Mouse (Mus musculus): ENCODE measurements around the gene Sptlc2.

Gene Sptlc2

DNA sequence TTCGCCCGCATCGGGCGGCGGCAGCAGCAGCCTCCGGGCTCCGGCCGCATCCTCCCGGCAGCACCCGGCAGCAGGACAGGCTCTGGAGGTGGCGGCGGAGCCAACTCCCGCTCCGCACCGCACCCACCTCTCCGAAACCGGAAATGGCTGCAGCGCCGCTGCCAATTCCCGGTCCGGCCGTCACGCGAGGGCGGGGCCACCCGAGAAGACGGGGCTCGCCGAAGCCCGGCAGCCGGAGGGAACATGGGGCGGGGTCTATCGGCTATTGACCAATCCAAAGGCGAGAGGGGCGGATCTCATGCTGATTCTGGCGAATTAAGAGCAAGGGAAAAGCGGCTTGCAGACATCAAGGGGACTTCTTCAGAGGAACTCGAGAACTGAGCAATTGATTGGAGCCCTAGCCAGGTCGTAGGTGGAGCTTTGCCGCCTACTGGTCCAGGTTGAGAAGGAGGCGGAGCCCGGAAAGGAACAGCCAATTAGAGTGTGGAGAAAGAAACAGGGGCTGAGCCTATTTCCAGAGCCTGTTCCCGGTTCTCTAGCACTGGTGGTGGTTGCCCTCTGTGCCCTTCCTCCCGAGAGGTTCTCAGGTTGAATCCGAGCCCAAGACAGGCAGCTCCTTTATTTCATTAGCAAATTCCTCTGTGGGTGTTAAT is at the start of gene Sptlc2:
TSS of gene Sptlc2 (minus strand) at position 234 of the 653 bp plus-strand sequence.
- DNase-seq (ENCODE audit: low read depth, low spot score), result peak; percentile 98

DNA sequence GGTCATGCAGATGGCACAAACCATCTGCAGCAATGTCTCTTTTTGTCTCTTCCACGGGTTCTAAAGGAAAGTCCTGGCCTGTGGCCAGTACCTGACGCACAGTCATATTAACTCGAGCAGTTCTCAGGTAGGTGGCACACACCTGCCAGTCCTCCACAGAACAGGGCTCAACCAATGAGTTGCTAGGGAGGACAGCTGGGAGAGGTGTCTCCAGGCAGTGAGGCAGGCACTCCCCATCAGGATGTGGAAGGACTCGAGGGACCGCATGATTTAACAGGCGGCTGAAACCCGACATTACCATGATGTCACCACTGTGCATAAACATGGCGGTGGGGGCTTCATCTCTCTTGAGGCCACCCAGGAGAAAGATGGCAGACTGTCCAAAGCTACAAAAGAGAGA is 40.7 kb upstream of the Sptlc2 start:
- DNase-seq (ENCODE audit: low read depth, low spot score), result no peak

DNA sequence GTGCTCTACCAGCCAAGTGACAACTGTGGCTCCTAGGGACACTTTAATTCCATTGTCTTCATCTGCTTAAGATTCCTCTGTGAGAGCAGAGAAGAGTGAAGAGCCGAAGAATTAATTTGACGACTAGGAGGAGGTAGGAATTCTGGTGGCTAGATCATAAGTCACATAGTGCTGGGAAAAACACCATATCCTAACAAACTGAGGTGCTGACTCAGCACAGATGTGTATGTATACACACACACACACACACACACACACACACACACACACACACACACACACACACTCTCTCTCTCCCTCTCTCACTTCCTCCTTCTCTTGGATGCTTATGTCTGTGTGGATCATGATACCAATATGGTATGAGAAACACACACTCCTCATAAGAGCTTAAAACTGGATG is 40.1 kb upstream of the Sptlc2 start:
- no peak for DNase-seq (ENCODE audit: low read depth, low spot score)

DNA sequence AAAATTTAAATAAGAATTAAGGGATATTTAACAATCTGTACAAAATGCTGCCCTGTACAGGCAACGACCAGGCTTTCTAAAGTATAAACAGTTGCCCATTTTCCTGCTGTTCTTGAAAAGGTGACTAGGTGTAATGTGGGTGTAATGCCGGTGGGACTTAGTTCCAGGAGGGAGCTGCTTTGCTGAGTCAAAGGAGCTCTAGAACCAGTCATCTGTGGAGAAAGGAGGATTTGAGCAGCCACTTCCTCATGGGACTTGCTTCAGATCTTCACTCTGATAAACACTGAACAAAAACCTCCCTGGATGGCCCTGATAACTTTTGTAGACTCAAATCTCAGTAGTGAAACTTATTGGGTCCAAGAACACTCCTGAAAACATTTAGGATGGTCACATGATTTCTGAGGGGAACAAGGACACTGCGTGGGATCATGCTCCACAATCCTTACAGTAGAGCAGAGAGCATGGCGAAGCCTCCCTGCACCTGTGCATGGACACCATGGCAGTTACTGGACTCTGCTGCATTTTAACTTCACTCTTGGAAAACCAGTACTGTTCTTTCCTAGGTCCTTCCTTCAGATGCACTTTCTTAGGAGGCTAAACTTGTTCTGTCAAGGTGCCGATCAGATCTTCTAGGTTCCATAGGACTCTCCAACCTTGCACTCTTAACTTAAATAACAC is 38.3 kb upstream of the Sptlc2 start:
- no peak for DNase-seq (ENCODE audit: low read depth, low spot score)

DNA sequence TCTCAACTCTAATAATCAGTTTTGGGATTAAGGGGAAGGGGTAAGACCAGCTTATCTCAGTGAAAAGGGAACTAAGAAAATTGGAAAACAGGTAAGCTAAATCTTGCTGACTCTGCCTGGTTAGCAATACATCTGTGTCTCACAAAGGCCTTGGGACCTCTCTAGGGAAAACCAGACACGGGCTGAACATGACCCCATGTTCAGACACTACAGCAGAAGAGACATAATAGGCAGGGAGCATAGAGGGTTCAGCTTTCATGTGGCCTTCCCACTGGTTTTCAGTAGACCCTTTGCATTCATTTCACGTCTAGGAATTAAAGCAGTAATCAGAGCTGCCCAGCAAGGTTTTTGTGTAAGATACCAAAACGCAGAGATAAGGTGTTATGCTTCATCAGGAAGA is 36.4 kb upstream of the Sptlc2 start:
- no peak for DNase-seq (ENCODE audit: low read depth, low spot score)

DNA sequence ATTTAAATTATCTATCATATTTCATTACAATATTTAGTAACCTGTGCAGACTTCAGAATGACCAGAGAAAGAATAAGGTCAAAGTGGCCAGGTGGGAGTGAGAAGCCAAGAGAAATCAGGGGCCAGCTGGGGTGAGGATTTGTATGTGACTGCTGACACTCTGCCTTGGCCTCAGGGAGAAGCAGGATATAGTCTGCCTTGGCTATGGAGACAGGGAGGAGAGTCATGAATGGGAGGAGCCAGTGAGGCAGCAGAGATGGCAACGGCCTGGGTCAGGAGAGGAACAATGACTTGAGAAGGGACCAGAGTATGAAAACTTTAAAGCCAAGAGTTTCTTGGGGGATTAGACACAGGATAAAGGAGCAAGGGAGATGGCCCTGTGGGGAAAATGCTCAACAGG is 35.5 kb upstream of the Sptlc2 start:
- no peak for DNase-seq (ENCODE audit: low read depth, low spot score)

DNA sequence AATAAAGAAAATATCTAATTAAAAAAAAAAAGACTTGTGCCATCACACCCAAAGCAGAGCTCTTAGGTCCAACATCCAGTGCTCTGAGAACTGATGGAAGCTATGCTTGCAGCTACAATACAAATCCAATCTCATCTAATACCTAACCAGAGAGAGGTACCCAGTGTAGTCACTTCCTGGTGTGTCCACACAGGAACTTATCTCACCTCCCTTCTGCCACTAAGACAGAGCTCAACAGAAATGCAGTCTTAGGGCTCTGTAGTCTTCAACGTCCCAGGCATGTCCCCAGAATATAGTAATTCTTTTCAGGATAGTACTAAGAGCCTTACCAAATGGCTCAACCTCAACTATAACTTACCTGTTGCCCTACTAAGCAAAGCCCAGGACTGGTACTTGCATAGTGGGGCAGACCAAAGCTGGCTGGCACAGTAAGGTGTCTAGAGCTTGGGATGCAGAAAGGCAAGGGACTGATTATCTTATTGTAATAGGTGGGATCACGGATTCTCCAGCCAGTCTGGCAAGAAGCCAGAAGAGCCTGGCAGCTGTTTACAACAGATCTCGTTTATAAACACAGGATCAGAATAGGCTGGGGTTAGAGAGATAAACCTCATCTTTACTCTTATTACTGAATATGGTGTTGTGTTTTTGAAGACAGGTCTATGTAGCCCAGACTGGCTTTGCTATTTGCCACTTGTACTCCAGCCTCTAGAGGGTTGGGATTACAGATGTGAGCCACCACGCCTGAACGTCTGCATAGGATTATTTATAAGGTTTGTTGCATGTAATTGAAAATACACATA is 33.8 kb upstream of the Sptlc2 start:
- DNase-seq (ENCODE audit: low read depth, low spot score), result no peak

DNA sequence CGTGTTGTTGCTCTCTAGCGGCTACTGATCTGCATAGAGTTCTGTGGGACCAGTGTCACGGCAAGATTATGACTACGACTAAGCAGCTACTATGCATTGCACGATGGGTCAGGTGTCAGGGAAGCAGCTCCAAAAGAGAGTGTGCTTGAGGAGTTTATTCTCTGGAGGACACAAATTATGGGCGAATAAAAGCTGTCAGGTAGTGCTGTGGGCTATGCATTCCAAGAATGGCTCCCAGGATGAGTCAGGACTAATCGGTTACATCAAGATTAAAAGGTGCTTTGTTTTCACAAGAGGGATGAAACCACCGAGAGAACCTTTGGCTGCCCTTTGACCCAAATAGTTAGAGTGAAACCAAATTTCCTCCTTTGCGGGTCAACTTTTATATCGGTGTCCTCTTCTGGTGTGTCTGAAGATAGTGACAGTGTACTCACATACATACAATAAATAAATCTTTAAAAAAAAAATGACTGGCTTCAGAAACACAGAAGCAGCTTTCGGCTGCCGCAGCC is 31.9 kb upstream of the Sptlc2 start:
- no peak for DNase-seq (ENCODE audit: low read depth, low spot score)

DNA sequence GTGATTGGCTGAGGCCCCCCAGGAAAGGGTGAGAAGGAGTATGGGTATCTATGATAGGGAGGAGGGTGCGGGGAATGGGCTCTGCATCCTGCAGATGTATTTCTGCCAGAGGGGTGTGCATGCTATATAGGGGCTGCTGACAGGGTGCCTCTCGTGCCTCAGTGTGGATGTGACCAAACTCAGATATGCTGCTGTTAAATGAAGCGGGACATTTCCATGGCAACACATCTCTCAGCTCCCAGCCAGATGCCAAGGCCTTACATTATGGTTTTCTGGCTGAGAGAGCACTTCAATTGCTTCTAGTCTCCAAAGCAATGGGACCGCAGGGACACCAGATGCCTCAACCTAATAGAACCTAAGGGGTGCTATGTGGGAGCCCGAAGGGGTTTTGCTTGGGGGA is 30.8 kb upstream of the Sptlc2 start:
- DNase-seq (ENCODE audit: low read depth, low spot score), result no peak

DNA sequence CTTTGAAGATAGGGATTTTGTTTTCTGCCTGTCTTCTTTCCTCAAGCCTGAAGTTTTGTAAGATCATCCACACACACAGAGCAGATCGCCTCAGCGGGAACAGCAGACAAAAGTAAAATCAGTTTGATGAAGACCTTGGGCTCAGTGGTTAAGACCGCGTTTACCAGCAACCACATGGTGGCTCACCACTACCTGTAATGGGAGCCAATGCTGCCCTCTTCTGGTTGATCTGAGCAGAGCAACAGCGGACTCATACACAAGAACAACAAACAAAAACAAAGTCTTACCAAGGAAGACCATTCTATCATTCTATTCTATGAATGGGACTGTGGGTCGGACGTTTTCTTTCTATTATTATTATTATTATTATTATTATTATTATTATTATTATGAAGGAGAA is 28.5 kb upstream of the Sptlc2 start:
- DNase-seq (ENCODE audit: low read depth, low spot score), result peak; percentile 73

DNA sequence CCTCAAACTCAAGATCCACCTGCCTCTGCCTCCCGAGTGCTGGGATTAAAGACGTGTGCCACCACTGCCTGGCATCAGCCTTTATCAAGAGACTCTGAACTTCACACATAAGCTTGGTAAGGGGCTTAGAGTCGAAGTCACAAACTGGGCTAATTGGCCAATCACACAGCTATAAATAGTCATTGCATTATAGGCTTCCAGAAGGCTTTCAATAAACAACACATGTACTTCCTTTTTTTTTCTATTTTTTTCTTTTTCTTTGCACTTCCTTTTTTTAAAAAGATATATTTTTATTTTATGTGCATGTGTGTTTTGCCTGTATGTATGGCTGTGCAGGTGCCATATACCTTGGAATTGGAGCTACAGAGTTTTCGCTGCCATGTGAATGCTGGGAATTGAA is 27.2 kb upstream of the Sptlc2 start:
- no peak for DNase-seq (ENCODE audit: low read depth, low spot score)

DNA sequence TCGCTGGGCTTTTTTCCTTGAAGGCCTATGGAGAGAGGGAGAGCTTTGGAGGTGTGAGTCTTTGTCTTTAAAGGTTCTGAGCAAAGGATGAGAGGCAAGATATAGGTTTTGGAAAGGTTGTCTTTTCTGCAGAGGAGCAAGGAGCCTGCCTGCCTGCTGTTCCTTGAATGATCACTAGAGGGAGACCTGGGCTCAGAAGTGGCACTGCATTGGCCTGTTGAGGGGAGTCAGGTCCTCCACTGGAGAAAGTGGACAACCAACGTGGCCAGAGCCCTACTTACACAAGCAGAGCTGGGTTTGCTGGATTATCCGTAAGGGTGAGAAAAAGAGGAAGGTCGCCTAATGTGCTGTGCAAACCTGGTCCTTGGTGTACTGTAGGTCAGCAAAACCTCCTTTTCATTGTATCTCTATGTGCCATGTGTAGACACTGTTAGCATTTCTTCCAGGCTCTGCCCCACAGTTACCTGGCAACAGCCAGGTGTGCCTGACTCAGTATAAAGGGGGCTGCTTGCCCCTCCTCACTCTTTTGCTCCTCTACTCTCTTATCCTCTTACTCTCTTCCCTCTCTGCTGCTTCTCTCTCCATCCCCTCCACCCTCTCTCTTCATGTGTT is 25.1 kb upstream of the Sptlc2 start:
- no peak for DNase-seq (ENCODE audit: low read depth, low spot score)

DNA sequence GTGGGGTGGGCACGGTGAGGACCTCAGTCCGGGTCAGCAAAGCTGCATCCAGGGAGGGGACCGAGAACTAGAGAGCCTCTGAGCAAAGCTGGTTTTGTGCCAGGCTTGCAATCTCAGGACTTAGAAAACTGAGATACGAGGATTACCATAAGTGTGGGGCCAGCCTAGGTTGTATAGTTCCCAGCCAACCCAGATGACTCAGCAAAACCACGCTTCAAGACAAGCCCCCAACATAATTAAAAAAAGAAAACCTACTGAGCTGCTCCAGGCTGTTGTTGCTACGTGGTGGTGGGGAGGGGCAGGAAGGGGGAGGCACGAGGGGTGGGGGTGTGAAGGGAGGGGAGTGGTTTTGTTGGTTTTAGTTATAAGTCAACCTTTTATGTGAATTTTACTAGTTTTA is 22.8 kb upstream of the Sptlc2 start:
- DNase-seq (ENCODE audit: low read depth, low spot score), result no peak

DNA sequence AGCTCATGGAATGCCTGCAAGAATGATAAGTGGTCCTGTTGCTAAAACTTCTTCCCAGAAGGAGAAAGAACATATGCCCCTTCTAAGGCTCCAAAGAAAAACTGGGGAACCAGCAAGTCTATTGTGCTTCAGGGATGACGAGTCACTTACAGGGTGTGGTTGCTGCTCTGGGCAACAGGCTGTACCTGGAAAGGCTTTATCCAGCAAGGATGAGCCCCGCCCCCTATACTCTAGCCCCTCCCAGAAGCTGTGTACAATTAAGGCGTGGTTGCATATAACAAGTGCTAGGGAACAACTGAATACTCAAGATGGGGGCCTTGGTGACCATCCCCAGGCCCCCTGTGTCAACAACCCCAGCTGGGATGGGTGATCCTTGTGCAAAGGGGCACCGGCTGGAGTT is 21.0 kb upstream of the Sptlc2 start:
- DNase-seq (ENCODE audit: low read depth, low spot score), result peak; percentile 65

DNA sequence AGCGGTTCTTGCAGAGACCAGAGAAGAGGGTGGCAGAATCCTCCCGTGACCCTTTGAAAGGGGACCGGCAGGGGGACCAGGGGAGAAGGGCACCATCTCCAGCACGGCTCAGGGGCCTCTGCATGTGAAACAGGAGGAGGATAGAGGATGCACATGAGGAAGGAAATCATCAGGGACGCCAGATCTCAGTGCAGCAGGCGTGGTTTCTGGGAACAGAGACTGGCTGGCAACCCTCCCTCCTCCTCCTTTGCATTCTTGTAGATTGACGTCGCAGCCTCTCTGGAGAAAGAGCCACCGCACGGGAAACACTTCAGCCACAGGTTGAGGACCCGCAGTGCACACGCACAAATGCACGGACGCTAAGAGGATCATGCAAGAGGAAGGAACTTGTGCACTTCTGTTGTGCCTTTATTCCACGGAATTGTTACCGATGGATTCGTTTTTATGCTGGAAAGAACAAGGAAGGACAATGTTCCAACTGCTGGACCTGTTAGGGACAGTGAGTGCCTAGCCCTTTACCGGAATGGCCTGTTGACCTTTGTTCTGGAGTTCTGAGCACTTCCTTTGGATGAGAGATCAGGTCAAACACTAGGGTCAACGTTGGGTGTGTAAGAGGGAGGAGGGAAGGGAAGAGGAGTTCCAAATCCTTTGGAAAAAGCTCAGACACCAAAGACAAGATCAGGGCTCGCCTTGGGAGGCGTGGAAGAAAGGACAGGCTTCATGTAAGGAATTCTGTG is 19.9 kb upstream of the Sptlc2 start:
- DNase-seq (ENCODE audit: low read depth, low spot score), result no peak

DNA sequence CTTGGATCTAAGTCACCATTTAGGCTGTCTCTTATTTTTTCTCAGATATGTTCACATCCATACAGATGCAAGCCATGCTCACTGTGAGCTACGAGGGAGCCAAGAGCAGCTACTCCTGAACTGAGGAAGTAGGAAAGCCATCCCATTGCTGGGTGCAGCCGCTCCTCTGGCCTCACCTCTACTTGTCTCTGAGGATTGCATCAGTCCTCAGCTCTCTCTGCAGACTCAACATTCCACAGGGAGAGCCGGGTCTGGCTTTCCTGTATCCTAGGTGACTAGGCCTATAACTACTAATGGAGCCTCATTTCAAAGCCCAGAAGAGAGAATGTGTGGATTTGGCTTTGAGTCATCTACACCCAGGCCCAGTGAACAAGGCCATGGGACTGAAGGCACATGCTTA is 17.6 kb upstream of the Sptlc2 start:
- DNase-seq (ENCODE audit: low read depth, low spot score), result no peak

DNA sequence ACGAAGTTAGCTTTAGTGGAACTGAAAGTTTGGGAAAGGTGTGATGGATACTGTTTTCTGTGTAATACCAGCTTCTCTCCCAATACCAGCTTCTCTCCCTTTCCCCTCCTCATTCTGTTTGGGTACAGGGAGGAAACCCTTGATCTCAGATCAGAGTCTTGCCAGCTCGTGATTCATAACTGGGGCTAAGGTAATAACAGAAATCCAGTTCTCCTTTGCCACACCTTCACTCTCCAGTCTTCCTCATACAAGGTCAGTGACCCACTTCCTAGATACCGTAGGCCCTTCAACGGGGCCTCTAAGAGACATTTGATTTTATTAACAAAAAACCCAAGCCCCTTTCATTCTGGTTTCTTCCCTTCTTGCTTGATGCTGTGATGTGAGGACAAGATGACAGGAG is 17.0 kb upstream of the Sptlc2 start:
- no peak for DNase-seq (ENCODE audit: low read depth, low spot score)

DNA sequence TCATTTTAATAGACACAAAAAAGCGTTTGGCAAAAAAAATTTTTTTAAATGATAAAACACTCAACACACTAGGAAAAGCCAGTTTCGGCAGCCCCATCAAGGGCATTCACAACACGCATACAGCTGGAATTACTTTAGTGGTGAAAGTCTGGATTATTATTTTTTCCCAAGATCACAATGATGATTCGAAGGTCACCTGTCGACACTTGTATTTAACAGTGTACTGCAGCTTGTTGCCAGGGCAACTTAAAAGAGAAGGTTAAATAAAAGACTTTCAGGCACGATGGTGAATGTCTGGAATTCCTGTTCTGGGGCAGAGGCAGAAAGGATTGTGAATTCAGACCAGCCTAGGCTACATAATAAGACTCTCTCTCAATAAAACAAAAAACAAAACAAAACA is 13.7 kb upstream of the Sptlc2 start:
- no peak for DNase-seq (ENCODE audit: low read depth, low spot score)

DNA sequence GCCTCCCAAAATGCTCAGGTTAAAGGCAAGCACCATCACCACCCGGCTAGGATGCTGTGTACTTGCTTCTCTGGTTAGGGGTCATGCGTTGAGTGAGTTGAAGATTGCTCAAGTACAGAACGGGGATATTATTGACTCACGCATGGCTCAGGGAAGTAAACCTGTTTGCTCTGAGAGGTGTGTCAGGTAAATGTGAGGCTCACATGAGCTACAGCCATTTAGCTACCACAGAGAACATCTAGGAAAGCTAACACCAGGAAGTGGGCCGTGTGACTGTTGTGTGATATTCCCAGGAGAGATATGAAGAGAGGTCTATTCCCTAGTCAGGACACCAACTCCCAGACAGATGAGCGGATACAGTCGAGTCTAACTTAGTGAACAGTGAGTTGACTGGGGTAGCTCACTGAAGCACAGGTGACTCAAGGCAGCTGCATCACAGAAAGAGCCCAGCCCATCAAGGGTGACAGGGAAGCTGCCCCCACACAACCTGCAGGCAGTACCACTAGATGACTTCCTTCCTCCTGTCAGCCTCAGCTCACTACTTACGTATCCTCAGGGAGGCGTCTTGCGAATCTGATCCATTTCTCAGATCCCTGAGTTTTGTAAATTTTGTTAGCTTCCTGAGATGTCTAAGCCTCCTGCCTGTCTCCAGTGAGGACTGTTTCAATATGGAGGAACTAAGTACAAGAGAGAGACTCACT is 11.1 kb upstream of the Sptlc2 start:
- DNase-seq (ENCODE audit: low read depth, low spot score), result no peak

DNA sequence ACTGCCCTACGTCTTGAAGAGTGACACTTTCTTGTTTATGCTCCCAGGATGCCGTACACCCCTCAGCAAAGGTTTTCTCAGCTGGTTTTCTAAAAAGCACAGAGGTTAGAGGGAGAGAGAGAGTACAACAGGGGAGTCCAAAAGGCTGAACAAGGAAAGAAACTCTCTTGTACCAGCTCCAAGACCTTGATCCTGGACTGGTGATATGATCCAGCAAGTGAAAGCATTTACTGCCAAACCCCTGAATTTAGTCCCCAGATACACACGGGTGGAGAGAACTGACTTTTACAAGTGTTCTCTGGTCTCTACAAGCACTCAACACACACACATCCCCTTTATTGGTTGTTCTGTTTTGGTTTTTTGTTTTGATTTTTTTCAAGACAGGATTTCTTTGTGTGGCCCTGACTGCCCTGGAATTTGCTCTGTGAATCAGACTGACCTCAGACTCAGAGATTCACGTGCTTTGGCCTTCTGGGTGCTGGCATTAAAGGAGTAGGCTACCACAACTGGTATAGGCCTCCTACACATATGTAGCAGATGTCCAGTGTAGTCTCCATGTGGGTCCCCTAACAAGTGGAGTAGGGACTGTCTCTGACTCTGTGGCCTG is 9.8 kb upstream of the Sptlc2 start:
- DNase-seq (ENCODE audit: low read depth, low spot score), result no peak

DNA sequence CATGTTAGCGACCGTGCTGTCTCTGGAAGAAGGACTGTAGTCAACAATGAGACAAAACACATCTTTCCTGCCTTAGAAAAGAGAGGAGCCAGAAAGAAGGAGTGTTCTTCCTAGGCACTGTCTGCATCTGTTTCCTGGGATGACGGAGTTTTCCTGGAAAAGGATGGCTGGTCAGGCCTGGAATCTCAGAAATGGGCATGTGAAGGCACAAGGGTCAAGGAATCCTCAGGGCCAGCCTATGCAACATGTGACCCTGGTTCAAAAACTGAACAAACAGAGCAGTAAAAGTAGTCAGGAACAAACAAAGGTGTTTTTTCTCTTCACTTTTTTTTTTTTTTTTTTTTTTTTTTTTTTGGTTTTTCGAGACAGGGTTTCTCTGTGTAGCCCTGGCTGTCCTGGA is 9.0 kb upstream of the Sptlc2 start:
- DNase-seq (ENCODE audit: low read depth, low spot score), result no peak

Data from WW6 (cell line).